Mouse (Mus musculus): ENCODE results near the gene Myo3a.

Gene Myo3a

GRCm38 (mm10) chr2:22620534-22620933 lies 393.2 kb downstream of the Myo3a start:
- no peak for DNase-seq (ENCODE audit: low read depth in 2 of 2, low spot score in 2 of 2)

- DNase-seq (ENCODE audit: low read depth in 2 of 2, low spot score in 2 of 2), result no peak
Observed at GRCm38 (mm10) chr2:22620978-22621827, 393.9 kb downstream of the Myo3a start.

- DNase-seq (ENCODE audit: low read depth in 2 of 2, low spot score in 2 of 2), result no peak
Observed at GRCm38 (mm10) chr2:22621828-22622731, 394.8 kb downstream of the Myo3a start, which contains the start of gene Gad2. Gene Gad2, plus strand, starts transcription at chr2:22622205.

- no peak for DNase-seq (ENCODE audit: low read depth in 2 of 2, low spot score in 2 of 2)
Observed at GRCm38 (mm10) chr2:22623111-22624070, 396.1 kb downstream of the Myo3a start.

- no peak for DNase-seq (ENCODE audit: low read depth in 2 of 2, low spot score in 2 of 2)
Observed at GRCm38 (mm10) chr2:22624188-22624975, 397.1 kb downstream of the Myo3a start.

- no peak for DNase-seq (ENCODE audit: low read depth in 2 of 2, low spot score in 2 of 2)
Observed at GRCm38 (mm10) chr2:22625096-22625960, 398.0 kb downstream of the Myo3a start.

GRCm38 (mm10) chr2:22627147-22627666 lies 399.9 kb downstream of the Myo3a start:
- no peak for DNase-seq (ENCODE audit: low read depth in 2 of 2, low spot score in 2 of 2)

- no peak for DNase-seq (ENCODE audit: low read depth in 2 of 2, low spot score in 2 of 2)
Observed at GRCm38 (mm10) chr2:22627819-22628432, 400.6 kb downstream of the Myo3a start.

GRCm38 (mm10) chr2:22634766-22635165 lies 407.5 kb downstream of the Myo3a start:
- DNase-seq (ENCODE audit: low read depth in 2 of 2, low spot score in 2 of 2), result peak in 1 of 2 experiments; percentile 12

GRCm38 (mm10) chr2:22646134-22646533 lies 418.8 kb downstream of the Myo3a start:
- DNase-seq (ENCODE audit: low read depth in 2 of 2, low spot score in 2 of 2), result no peak

- DNase-seq (ENCODE audit: low read depth in 2 of 2, low spot score in 2 of 2), result no peak
Observed at GRCm38 (mm10) chr2:22648394-22648793, 421.1 kb downstream of the Myo3a start.

- no peak for DNase-seq (ENCODE audit: low read depth in 2 of 2, low spot score in 2 of 2)
Observed at GRCm38 (mm10) chr2:22651826-22652225, 424.5 kb downstream of the Myo3a start.

GRCm38 (mm10) chr2:22663731-22664130 lies 436.4 kb downstream of the Myo3a start:
- no peak for DNase-seq (ENCODE audit: low read depth in 2 of 2, low spot score in 2 of 2)

Measured in CD8-positive naive resting alpha-beta T cell, adult 2 months (primary cell).